Mouse (Mus musculus): ENCODE measurements around the gene Epha7. TPM values are rescaled to one million over a fixed set of nuclear protein-coding genes. Genes with fewer than 3 reads are reported as not detected.
A peak's percentile ranks its signal among the peaks of the same experiment; 100 is the strongest.

The Epha7 gene
- polyA plus RNA-seq (2016; fragmentation: Nextera tagmentation; extraction: Ambion mirVana) = 59.9 and 66.9 TPM in 2 replicates

- H3K9me3 ChIP-seq = no peaks in the 10 kb centered on the region
- under 1% methylated on average over 48 of the region's 48 CpGs for WGBS
- H3K4me3 ChIP-seq = peak within 1 kb of the TSS; percentile 87
- peak within 1 kb of the TSS; percentile 90 for H3K27ac ChIP-seq
- no peaks in the 10 kb centered on the region for H3K36me3 ChIP-seq
- peak within 1 kb of the TSS; percentile 87 for H3K9ac ChIP-seq
- peaks cover 6% of the 10 kb centered on the region; the same call in 1 of the 2 replicates for H3K4me1 ChIP-seq
- ATAC-seq (ENCODE audit: low FRiP score, low read depth) = peak; percentile 97
- H3K4me2 ChIP-seq (replicated peaks) = peak within 1 kb of the TSS; percentile 74
- H3K27me3 ChIP-seq (replicated peaks) = no peaks in the 10 kb centered on the region
These were observed at the start of gene Epha7 for GRCm38 (mm10) chr4:28812691-28813289. TSS of gene Epha7 (plus strand) at chr4:28813131.

- no peak for ATAC-seq (ENCODE audit: low FRiP score, low read depth)
- 52% methylated on average over 3 of the region's 3 CpGs for WGBS
These were observed 29.0 kb upstream of the Epha7 start for GRCm38 (mm10) chr4:28783961-28784360.

GRCm38 (mm10) chr4:28808800-28809199 lies 4.1 kb upstream of the Epha7 start:
- no peak overlapping the region for H3K9ac ChIP-seq
- no peak overlapping the region for H3K4me3 ChIP-seq
- H3K27me3 ChIP-seq (replicated peaks) = no peaks in the 10 kb centered on the region
- H3K4me1 ChIP-seq = no peaks in the 10 kb centered on the region
- no peaks in the 10 kb centered on the region for H3K36me3 ChIP-seq
- no peaks in the 10 kb centered on the region for H3K9me3 ChIP-seq
- H3K27ac ChIP-seq = no peak overlapping the region
- H3K4me2 ChIP-seq (replicated peaks) = no peak overlapping the region
- no peak for ATAC-seq (ENCODE audit: low FRiP score, low read depth)

More at GRCm38 (mm10) chr4:28783961-28784360, 29.0 kb upstream of the Epha7 start:
- Histone ChIP-seq H3K27ac (no peak overlapping the region), H3K4me1 (no peaks in the 10 kb centered on the region), H3K27me3 (replicated peaks) (no peaks in the 10 kb centered on the region), H3K36me3 (no peaks in the 10 kb centered on the region), H3K9ac (no peak overlapping the region), H3K4me3 (no peak overlapping the region), H3K9me3 (no peaks in the 10 kb centered on the region), H3K4me2 (replicated peaks) (no peak overlapping the region)

- 81% methylated on average over 4 of the region's 4 CpGs for WGBS
- no peak overlapping the region for H3K9ac ChIP-seq
- H3K9me3 ChIP-seq = no peaks in the 10 kb centered on the region
- H3K27ac ChIP-seq = no peak overlapping the region
- ATAC-seq (ENCODE audit: low FRiP score, low read depth) = no peak
- H3K4me2 ChIP-seq (replicated peaks) = no peak overlapping the region
- H3K27me3 ChIP-seq (replicated peaks) = no peaks in the 10 kb centered on the region
- no peaks in the 10 kb centered on the region for H3K36me3 ChIP-seq
- H3K4me3 ChIP-seq = no peak overlapping the region
- no peaks in the 10 kb centered on the region for H3K4me1 ChIP-seq
These were observed 3.2 kb upstream of the Epha7 start for GRCm38 (mm10) chr4:28809703-28810102.

GRCm38 (mm10) chr4:28813551-28814475 lies 882 bp downstream of the Epha7 start:
- no peaks in the 10 kb centered on the region for H3K27me3 ChIP-seq (replicated peaks)
- under 1% methylated on average over 94 of the region's 94 CpGs for WGBS
- no peaks in the 10 kb centered on the region for H3K36me3 ChIP-seq
- peak overlapping the region; percentile 74 for H3K4me2 ChIP-seq (replicated peaks)
- peaks cover 6% of the 10 kb centered on the region; the same call in 1 of the 2 replicates for H3K4me1 ChIP-seq
- H3K9me3 ChIP-seq = no peaks in the 10 kb centered on the region
- H3K9ac ChIP-seq = peak overlapping the region; percentile 87
- H3K27ac ChIP-seq = peak overlapping the region; percentile 90
- ATAC-seq (ENCODE audit: low FRiP score, low read depth) = peak; percentile 66
- H3K4me3 ChIP-seq = peak overlapping the region; percentile 87

GRCm38 (mm10) chr4:28814476-28814815 lies 1.5 kb downstream of the Epha7 start:
- Histone ChIP-seq H3K9ac (peak overlapping the region; percentile 87), H3K4me2 (replicated peaks) (peak overlapping the region; percentile 74), H3K27ac (0 out of 2 replicates have a peak overlapping the region, but pooled peaks have one; percentile 90), H3K4me3 (peak overlapping the region; percentile 87), H3K4me1 (peaks cover 6% of the 10 kb centered on the region; the same call in 1 of the 2 replicates), H3K27me3 (replicated peaks) (no peaks in the 10 kb centered on the region), H3K36me3 (no peaks in the 10 kb centered on the region), H3K9me3 (no peaks in the 10 kb centered on the region)
- WGBS = under 1% methylated on average over 8 of the region's 8 CpGs
- no peak for ATAC-seq (ENCODE audit: low FRiP score, low read depth)

GRCm38 (mm10) chr4:28814816-28815620 lies 2.1 kb downstream of the Epha7 start:
- ATAC-seq (ENCODE audit: low FRiP score, low read depth) = peak; percentile 34
- peaks cover 6% of the 10 kb centered on the region; the same call in 1 of the 2 replicates for H3K4me1 ChIP-seq
- H3K36me3 ChIP-seq = no peaks in the 10 kb centered on the region
- peak overlapping the region; percentile 87 for H3K9ac ChIP-seq
- peak overlapping the region; percentile 87 for H3K4me3 ChIP-seq
- H3K9me3 ChIP-seq = no peaks in the 10 kb centered on the region
- peak overlapping the region; percentile 76 for H3K27ac ChIP-seq
- H3K27me3 ChIP-seq (replicated peaks) = no peaks in the 10 kb centered on the region
- H3K4me2 ChIP-seq (replicated peaks) = peak overlapping the region; percentile 74
- WGBS = under 1% methylated on average over 72 of the region's 72 CpGs

- peaks cover 6% of the 10 kb centered on the region; the same call in 1 of the 2 replicates for H3K4me1 ChIP-seq
- H3K4me2 ChIP-seq (replicated peaks) = peak overlapping the region; percentile 74
- H3K9me3 ChIP-seq = no peaks in the 10 kb centered on the region
- H3K4me3 ChIP-seq = peak overlapping the region; percentile 87
- H3K27me3 ChIP-seq (replicated peaks) = no peaks in the 10 kb centered on the region
- peak overlapping the region; percentile 76 for H3K27ac ChIP-seq
- WGBS = under 1% methylated on average over 15 of the region's 15 CpGs
- no peak for ATAC-seq (ENCODE audit: low FRiP score, low read depth)
- H3K36me3 ChIP-seq = no peaks in the 10 kb centered on the region
- peak overlapping the region; percentile 87 for H3K9ac ChIP-seq
These were observed 2.6 kb downstream of the Epha7 start for GRCm38 (mm10) chr4:28815621-28815920.

- Histone ChIP-seq H3K27ac (no peak overlapping the region), H3K27me3 (replicated peaks) (no peaks in the 10 kb centered on the region), H3K9ac (no peak overlapping the region), H3K4me3 (no peak overlapping the region), H3K4me2 (replicated peaks) (no peak overlapping the region), H3K36me3 (peaks cover 2% of the 10 kb centered on the region), H3K4me1 (no peaks in the 10 kb centered on the region; the same call in 1 of the 2 replicates), H3K9me3 (no peaks in the 10 kb centered on the region)
- 64% methylated on average over 1 of the region's 1 CpGs for WGBS
- ATAC-seq (ENCODE audit: low FRiP score, low read depth) = no peak
These were observed 10.7 kb downstream of the Epha7 start for GRCm38 (mm10) chr4:28823616-28824015.

GRCm38 (mm10) chr4:28824616-28825015 lies 11.7 kb downstream of the Epha7 start:
- Histone ChIP-seq H3K36me3 (peaks cover 2% of the 10 kb centered on the region), H3K4me1 (no peaks in the 10 kb centered on the region; the same call in 1 of the 2 replicates), H3K9me3 (no peaks in the 10 kb centered on the region), H3K4me3 (no peak overlapping the region), H3K27ac (no peak overlapping the region), H3K27me3 (replicated peaks) (no peaks in the 10 kb centered on the region), H3K9ac (no peak overlapping the region), H3K4me2 (replicated peaks) (no peak overlapping the region)
- 73% methylated on average over 7 of the region's 7 CpGs for WGBS
- no peak for ATAC-seq (ENCODE audit: low FRiP score, low read depth)

- WGBS = 91% methylated on average over 3 of the region's 3 CpGs
- Histone ChIP-seq H3K9ac (no peak overlapping the region), H3K4me1 (no peaks in the 10 kb centered on the region), H3K4me2 (replicated peaks) (no peak overlapping the region), H3K9me3 (no peaks in the 10 kb centered on the region), H3K27me3 (replicated peaks) (no peaks in the 10 kb centered on the region), H3K36me3 (no peaks in the 10 kb centered on the region), H3K4me3 (no peak overlapping the region), H3K27ac (no peak overlapping the region)
- no peak for ATAC-seq (ENCODE audit: low FRiP score, low read depth)
These were observed 24.7 kb downstream of the Epha7 start for GRCm38 (mm10) chr4:28837669-28838068.

- 94% methylated on average over 4 of the region's 4 CpGs for WGBS
These were observed 33.4 kb downstream of the Epha7 start for GRCm38 (mm10) chr4:28846311-28846710.

More at GRCm38 (mm10) chr4:28846311-28846710, 33.4 kb downstream of the Epha7 start:
- H3K4me2 ChIP-seq (replicated peaks) = no peak overlapping the region
- no peaks in the 10 kb centered on the region for H3K4me1 ChIP-seq
- ATAC-seq (ENCODE audit: low FRiP score, low read depth) = no peak
- no peak overlapping the region for H3K9ac ChIP-seq
- H3K36me3 ChIP-seq = no peaks in the 10 kb centered on the region
- no peak overlapping the region for H3K4me3 ChIP-seq
- no peak overlapping the region for H3K27ac ChIP-seq
- no peaks in the 10 kb centered on the region for H3K27me3 ChIP-seq (replicated peaks)
- H3K9me3 ChIP-seq = no peaks in the 10 kb centered on the region
